Mouse (Mus musculus): Measurements from ENCODE around the gene Frmd4b. TPM values are rescaled to one million over a fixed set of nuclear protein-coding genes. Genes with fewer than 3 reads are reported as not detected.

Gene Frmd4b
- polyA plus RNA-seq, 1 experiment from 2014 or later = 12.9 TPM

- no peak for ATAC-seq (ENCODE audit: insufficient number of reproducible peaks, insufficient read depth, low FRiP score, low TSS enrichment, low read depth)
- H3K36me3 ChIP-seq = no peaks in the 10 kb centered on the region
- WGBS = 91% methylated on average over 4 of the region's 4 CpGs
- no peak overlapping the region for H3K9ac ChIP-seq (replicated peaks)
- no peak overlapping the region for H3K4me3 ChIP-seq (replicated peaks)
- H3K27ac ChIP-seq = no peak overlapping the region
- H3K27me3 ChIP-seq = no peaks in the 10 kb centered on the region
- no peak overlapping the region for H3K4me2 ChIP-seq
- no peaks in the 10 kb centered on the region for H3K9me3 ChIP-seq
- H3K4me1 ChIP-seq (replicated peaks) = peaks cover 29% of the 10 kb centered on the region
These were observed 219.4 kb downstream of the Frmd4b start for GRCm38 (mm10) chr6:97397935-97398334.

- Histone ChIP-seq H3K9ac (replicated peaks) (no peak overlapping the region), H3K4me1 (replicated peaks) (peaks cover 29% of the 10 kb centered on the region), H3K36me3 (no peaks in the 10 kb centered on the region), H3K27ac (peak overlapping the region; percentile 18; the same call in 1 of the 2 replicates), H3K9me3 (no peaks in the 10 kb centered on the region), H3K27me3 (no peaks in the 10 kb centered on the region), H3K4me2 (no peak overlapping the region), H3K4me3 (replicated peaks) (no peak overlapping the region)
- WGBS = 58% methylated on average over 3 of the region's 3 CpGs
- ATAC-seq (ENCODE audit: insufficient number of reproducible peaks, insufficient read depth, low FRiP score, low TSS enrichment, low read depth) = 0 out of 2 replicates have a peak, but pooled peaks have one; percentile 43
These were observed 220.4 kb downstream of the Frmd4b start for GRCm38 (mm10) chr6:97396957-97397354.

- Histone ChIP-seq H3K9me3 (no peaks in the 10 kb centered on the region), H3K27me3 (no peaks in the 10 kb centered on the region), H3K4me1 (replicated peaks) (peaks cover 29% of the 10 kb centered on the region), H3K27ac (peak overlapping the region; percentile 18; the same call in 1 of the 2 replicates), H3K4me3 (replicated peaks) (no peak overlapping the region), H3K4me2 (no peak overlapping the region), H3K36me3 (no peaks in the 10 kb centered on the region), H3K9ac (replicated peaks) (no peak overlapping the region)
- WGBS = 29% methylated on average over 9 of the region's 9 CpGs
- ATAC-seq (ENCODE audit: insufficient number of reproducible peaks, insufficient read depth, low FRiP score, low TSS enrichment, low read depth) = no peak; the same call in 1 of the 2 replicates
These were observed 220.9 kb downstream of the Frmd4b start for GRCm38 (mm10) chr6:97396351-97396956.

GRCm38 (mm10) chr6:97395477-97396350 is 221.6 kb downstream of the Frmd4b start:
- no peaks in the 10 kb centered on the region for H3K9me3 ChIP-seq
- 0 out of 2 replicates have a peak, but pooled peaks have one; percentile 31 for ATAC-seq (ENCODE audit: insufficient number of reproducible peaks, insufficient read depth, low FRiP score, low TSS enrichment, low read depth)
- no peaks in the 10 kb centered on the region for H3K27me3 ChIP-seq
- peak overlapping the region; percentile 31 for H3K4me2 ChIP-seq
- H3K4me3 ChIP-seq (replicated peaks) = no peak overlapping the region
- H3K4me1 ChIP-seq (replicated peaks) = peaks cover 29% of the 10 kb centered on the region
- peak overlapping the region; percentile 18; the same call in 1 of the 2 replicates for H3K27ac ChIP-seq
- no peaks in the 10 kb centered on the region for H3K36me3 ChIP-seq
- no peak overlapping the region for H3K9ac ChIP-seq (replicated peaks)
- WGBS = 20% methylated on average over 17 of the region's 17 CpGs

GRCm38 (mm10) chr6:97394473-97395075 is 222.8 kb downstream of the Frmd4b start:
- Histone ChIP-seq H3K4me2 (0 out of 2 replicates have a peak overlapping the region, but pooled peaks have one; percentile 4), H3K4me3 (replicated peaks) (no peak overlapping the region), H3K27ac (no peak overlapping the region), H3K4me1 (replicated peaks) (peaks cover 29% of the 10 kb centered on the region), H3K36me3 (no peaks in the 10 kb centered on the region), H3K27me3 (no peaks in the 10 kb centered on the region), H3K9me3 (no peaks in the 10 kb centered on the region), H3K9ac (replicated peaks) (no peak overlapping the region)
- no peak for ATAC-seq (ENCODE audit: insufficient number of reproducible peaks, insufficient read depth, low FRiP score, low TSS enrichment, low read depth)
- 33% methylated on average over 12 of the region's 12 CpGs for WGBS

- no peak overlapping the region for H3K4me2 ChIP-seq
- 74% methylated on average over 3 of the region's 3 CpGs for WGBS
- H3K36me3 ChIP-seq = no peaks in the 10 kb centered on the region
These were observed 224.4 kb downstream of the Frmd4b start for GRCm38 (mm10) chr6:97392912-97393311.

GRCm38 (mm10) chr6:97387388-97387787 is 230.0 kb downstream of the Frmd4b start:
- Histone ChIP-seq H3K4me3 (replicated peaks) (no peak overlapping the region), H3K9ac (replicated peaks) (no peak overlapping the region), H3K4me2 (no peak overlapping the region), H3K36me3 (no peaks in the 10 kb centered on the region), H3K27ac (no peak overlapping the region), H3K4me1 (replicated peaks) (no peaks in the 10 kb centered on the region), H3K27me3 (no peaks in the 10 kb centered on the region), H3K9me3 (no peaks in the 10 kb centered on the region)
- ATAC-seq (ENCODE audit: insufficient number of reproducible peaks, insufficient read depth, low FRiP score, low TSS enrichment, low read depth) = no peak
- WGBS = 85% methylated on average over 6 of the region's 6 CpGs

More at GRCm38 (mm10) chr6:97392912-97393311, 224.4 kb downstream of the Frmd4b start:
- Histone ChIP-seq H3K9me3 (no peaks in the 10 kb centered on the region), H3K9ac (replicated peaks) (no peak overlapping the region), H3K27ac (no peak overlapping the region), H3K4me1 (replicated peaks) (peaks cover 29% of the 10 kb centered on the region), H3K27me3 (no peaks in the 10 kb centered on the region), H3K4me3 (replicated peaks) (no peak overlapping the region)
- no peak for ATAC-seq (ENCODE audit: insufficient number of reproducible peaks, insufficient read depth, low FRiP score, low TSS enrichment, low read depth)

- ATAC-seq (ENCODE audit: insufficient number of reproducible peaks, insufficient read depth, low FRiP score, low TSS enrichment, low read depth) = no peak
- H3K9ac ChIP-seq (replicated peaks) = no peak overlapping the region
- H3K9me3 ChIP-seq = no peaks in the 10 kb centered on the region
- no peaks in the 10 kb centered on the region for H3K36me3 ChIP-seq
- 76% methylated on average over 5 of the region's 5 CpGs for WGBS
- H3K27ac ChIP-seq = no peak overlapping the region
- no peaks in the 10 kb centered on the region for H3K4me1 ChIP-seq (replicated peaks)
- H3K4me2 ChIP-seq = no peak overlapping the region
- no peaks in the 10 kb centered on the region for H3K27me3 ChIP-seq
- no peak overlapping the region for H3K4me3 ChIP-seq (replicated peaks)
These were observed 232.4 kb downstream of the Frmd4b start for GRCm38 (mm10) chr6:97384918-97385317.

- 82% methylated on average over 4 of the region's 4 CpGs for WGBS
- Histone ChIP-seq H3K27me3 (no peaks in the 10 kb centered on the region), H3K4me3 (replicated peaks) (no peak overlapping the region), H3K4me2 (no peak overlapping the region), H3K27ac (no peak overlapping the region), H3K9ac (replicated peaks) (no peak overlapping the region), H3K4me1 (replicated peaks) (no peaks in the 10 kb centered on the region), H3K9me3 (no peaks in the 10 kb centered on the region), H3K36me3 (no peaks in the 10 kb centered on the region)
- no peak for ATAC-seq (ENCODE audit: insufficient number of reproducible peaks, insufficient read depth, low FRiP score, low TSS enrichment, low read depth)
These were observed 236.1 kb downstream of the Frmd4b start for GRCm38 (mm10) chr6:97381275-97381674.

- no peak overlapping the region for H3K4me3 ChIP-seq (replicated peaks)
- H3K4me1 ChIP-seq (replicated peaks) = peaks cover 4% of the 10 kb centered on the region; the same call in 1 of the 2 replicates
- H3K4me2 ChIP-seq = no peak overlapping the region
- H3K27me3 ChIP-seq = no peaks in the 10 kb centered on the region
- no peaks in the 10 kb centered on the region for H3K36me3 ChIP-seq
- H3K27ac ChIP-seq = no peak overlapping the region
- ATAC-seq (ENCODE audit: insufficient number of reproducible peaks, insufficient read depth, low FRiP score, low TSS enrichment, low read depth) = no peak
- no peaks in the 10 kb centered on the region for H3K9me3 ChIP-seq
- no peak overlapping the region for H3K9ac ChIP-seq (replicated peaks)
- WGBS = 53% methylated on average over 2 of the region's 2 CpGs
These were observed 246.4 kb downstream of the Frmd4b start for GRCm38 (mm10) chr6:97370947-97371346.

- H3K4me2 ChIP-seq = no peak overlapping the region
- no peak overlapping the region for H3K9ac ChIP-seq (replicated peaks)
- 57% methylated on average over 1 of the region's 1 CpGs for WGBS
- no peak for ATAC-seq (ENCODE audit: insufficient number of reproducible peaks, insufficient read depth, low FRiP score, low TSS enrichment, low read depth)
- no peak overlapping the region for H3K27ac ChIP-seq
- H3K9me3 ChIP-seq = no peaks in the 10 kb centered on the region
- H3K4me1 ChIP-seq (replicated peaks) = peaks cover 4% of the 10 kb centered on the region; the same call in 1 of the 2 replicates
- H3K4me3 ChIP-seq (replicated peaks) = no peak overlapping the region
- H3K27me3 ChIP-seq = no peaks in the 10 kb centered on the region
- H3K36me3 ChIP-seq = no peaks in the 10 kb centered on the region
These were observed 246.9 kb downstream of the Frmd4b start for GRCm38 (mm10) chr6:97370460-97370859.

All from limb, embryonic 12.5 days (tissue).